Mouse (Mus musculus) urinary bladder, postnatal 25 days (tissue): ENCODE measurements around the gene Adap1.

Source experiments
- DNase-seq: peaks from one replicate; pipeline ENCODE4 v3.0.0; 2022; ENCODE audit warnings: low spot score

The Adap1 gene

GRCm38 (mm10) chr5:139286142-139286941 is 39.1 kb downstream of the Adap1 start:
- DNase-seq, result no peak

- DNase-seq, result no peak
These were observed 39.9 kb downstream of the Adap1 start for GRCm38 (mm10) chr5:139285383-139286067.

GRCm38 (mm10) chr5:139283460-139284180 is 41.8 kb downstream of the Adap1 start:
- DNase-seq, result no peak

GRCm38 (mm10) chr5:139282191-139282590 is 43.2 kb downstream of the Adap1 start:
- peak; percentile 91 for DNase-seq

GRCm38 (mm10) chr5:139281373-139282112 is 43.9 kb downstream of the Adap1 start:
- DNase-seq, result no peak

- DNase-seq, result no peak
These were observed 48.1 kb downstream of the Adap1 start for GRCm38 (mm10) chr5:139277287-139277686.

GRCm38 (mm10) chr5:139271994-139272554 is 53.3 kb downstream of the Adap1 start:
- DNase-seq, result no peak

- no peak for DNase-seq
These were observed 54.5 kb downstream of the Adap1 start for GRCm38 (mm10) chr5:139270806-139271521.

- no peak for DNase-seq
These were observed 57.8 kb downstream of the Adap1 start for GRCm38 (mm10) chr5:139267661-139268060.

GRCm38 (mm10) chr5:139261403-139261802 is 64.0 kb downstream of the Adap1 start:
- DNase-seq, result no peak

GRCm38 (mm10) chr5:139259853-139260252 is 65.6 kb downstream of the Adap1 start:
- no peak for DNase-seq

- DNase-seq, result no peak
These were observed 66.9 kb downstream of the Adap1 start for GRCm38 (mm10) chr5:139258371-139259035.

- no peak for DNase-seq
These were observed 67.6 kb downstream of the Adap1 start for GRCm38 (mm10) chr5:139257818-139258217.

- DNase-seq, result no peak
These were observed 68.2 kb downstream of the Adap1 start for GRCm38 (mm10) chr5:139257265-139257664.

GRCm38 (mm10) chr5:139256211-139256765 is 69.1 kb downstream of the Adap1 start:
- DNase-seq, result no peak

- no peak for DNase-seq
These were observed 69.6 kb downstream of the Adap1 start for GRCm38 (mm10) chr5:139255777-139256176.

- no peak for DNase-seq
These were observed 70.5 kb downstream of the Adap1 start for GRCm38 (mm10) chr5:139254938-139255337.

GRCm38 (mm10) chr5:139253301-139253741 is 72.1 kb downstream of the Adap1 start:
- DNase-seq, result no peak

GRCm38 (mm10) chr5:139252910-139253245 is 72.5 kb downstream of the Adap1 start:
- no peak for DNase-seq
